Mouse (Mus musculus): Measurements from ENCODE around the gene Ppp1r3e.

DNA sequence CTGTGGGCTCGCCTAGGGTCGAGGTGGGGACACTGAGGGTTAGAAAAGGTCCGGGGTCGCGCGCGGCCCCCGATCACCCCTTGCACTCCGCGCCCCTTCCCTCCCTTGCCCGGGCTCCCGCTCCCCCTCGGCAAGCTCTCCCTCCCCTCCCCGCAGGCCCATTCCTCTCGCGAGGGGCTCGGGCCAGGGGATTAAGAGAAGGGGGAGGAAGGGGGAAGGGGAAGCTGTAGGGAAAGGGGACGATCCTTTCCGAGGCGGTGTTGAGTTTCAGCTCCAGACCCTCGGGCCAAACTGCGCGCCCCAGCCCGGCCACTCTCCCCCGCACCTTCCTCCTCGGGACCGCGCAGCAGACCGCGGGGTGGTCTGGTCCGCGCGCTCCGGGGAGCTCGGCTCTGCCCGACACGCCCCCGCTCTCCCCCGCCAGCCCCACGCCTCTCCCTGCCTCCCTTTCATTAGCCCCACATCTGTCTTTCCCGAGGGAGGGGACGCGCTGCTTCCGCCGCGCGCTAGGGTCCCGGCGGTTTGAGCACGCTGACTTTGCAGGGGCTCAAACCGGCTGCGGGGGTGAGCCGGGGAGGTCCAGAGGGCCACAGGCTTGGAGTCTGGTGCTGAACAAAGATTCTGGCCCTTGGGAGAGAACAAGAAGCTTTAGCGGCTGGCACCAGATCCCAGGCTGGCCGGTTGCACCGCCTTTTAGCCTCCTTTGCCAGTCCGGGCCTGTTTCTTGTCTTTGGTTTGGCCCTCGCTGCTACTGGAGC lies 49.2 kb upstream of the Ppp1r3e start:
- TF ChIP-seq ZNF384 (IDR thresholded peaks at IDR 0.05; ENCODE audit: low read depth, low read length) (no peak), ZC3H11A (IDR thresholded peaks at IDR 0.05; ENCODE audit: borderline replicate concordance, low read depth, low read length) (no peak), CHD2 (IDR thresholded peaks at IDR 0.05; ENCODE audit: low read depth, low read length) (peak; percentile 87)

Data from ES-E14 (cell line).